Mouse (Mus musculus): Measurements from ENCODE around the gene Hipk1.

GRCm38 (mm10) chr3:103774009-103774408, 17.4 kb downstream of the Hipk1 start:
- no peak for TF ChIP-seq CTCF (conservative IDR thresholded peaks at IDR 0.05; ENCODE audit: low read length)
- no peak for TF ChIP-seq NANOG (IDR thresholded peaks at IDR 0.05; ENCODE audit: borderline replicate concordance, low read length)
